Comparison of ENCODE assay signal across 8 mouse cellular contexts in genomic region chr5:96911550-96912253, GRCm38 (mm10).
DNase-seq lines count a peak whose midpoint lies in the region; ATAC-seq and TF ChIP-seq lines count a peak whose summit lies in the region.

No protein-coding gene starts in this region.

- no peak overlapping the region for H3K9ac ChIP-seq in forebrain, embryonic 11.5 days (ENCODE audit: low read length)
- no peak overlapping the region for H3K9ac ChIP-seq in forebrain, embryonic 16.5 days (replicated peaks; ENCODE audit: low read depth, low read length)
- no peak overlapping the region for H3K9ac ChIP-seq in forebrain, embryonic 15.5 days (replicated peaks)
- H3K9ac ChIP-seq in hindbrain, postnatal 0 days (replicated peaks; ENCODE audit: low read length), result no peak overlapping the region
- no peak overlapping the region for H3K9ac ChIP-seq in limb, embryonic 15.5 days
- no peak overlapping the region for H3K9ac ChIP-seq in midbrain, postnatal 0 days (replicated peaks; ENCODE audit: low read length, poor library complexity, severe bottlenecking)

- H3K4me1 ChIP-seq in forebrain, embryonic 11.5 days (replicated peaks; ENCODE audit: control insufficient read depth, insufficient read depth, low read length), result no peaks in the 10 kb centered on the region
- 0 out of 2 replicates have a peak, but pooled peaks cover 2% of the 10 kb centered on the region for H3K4me1 ChIP-seq in forebrain, embryonic 16.5 days (replicated peaks; ENCODE audit: control insufficient read depth, insufficient read depth, low read length)
- H3K4me1 ChIP-seq in forebrain, embryonic 15.5 days, result no peaks in the 10 kb centered on the region
- no peaks in the 10 kb centered on the region for H3K4me1 ChIP-seq in hindbrain, postnatal 0 days (ENCODE audit: insufficient read depth, low read length)
- H3K4me1 ChIP-seq in limb, embryonic 15.5 days, result 0 out of 2 replicates have a peak, but pooled peaks cover 2% of the 10 kb centered on the region
- no peaks in the 10 kb centered on the region for H3K4me1 ChIP-seq in midbrain, postnatal 0 days (ENCODE audit: insufficient read depth, low read length)
- peaks cover 24% of the 10 kb centered on the region for H3K4me1 ChIP-seq in thymus, adult 2 months (replicated peaks; ENCODE audit: control insufficient read depth, insufficient read depth, low read length)

- no peak overlapping the region for H3K27ac ChIP-seq in forebrain, embryonic 11.5 days (ENCODE audit: low read depth, low read length)
- no peak overlapping the region for H3K27ac ChIP-seq in forebrain, embryonic 16.5 days (ENCODE audit: low read length)
- no peak overlapping the region for H3K27ac ChIP-seq in forebrain, embryonic 15.5 days (replicated peaks)
- H3K27ac ChIP-seq in hindbrain, postnatal 0 days, result peak overlapping the region; percentile 9
- H3K27ac ChIP-seq in limb, embryonic 15.5 days, result peak overlapping the region; percentile 3; the same call in 1 of the 2 replicates
- no peak overlapping the region for H3K27ac ChIP-seq in midbrain, postnatal 0 days (ENCODE audit: low read depth, low read length)
- H3K27ac ChIP-seq in thymus, adult 2 months (ENCODE audit: control insufficient read depth, insufficient read depth, low read length), result peak overlapping the region; percentile 11; the same call in 1 of the 2 replicates

- no peak for TF ChIP-seq POLR2A in thymus, adult 2 months (IDR thresholded peaks at IDR 0.05; ENCODE audit: control insufficient read depth, extremely low read depth, insufficient read depth, low read length, poor library complexity)

- 71% methylated on average over 13 of the region's 13 CpGs for WGBS in forebrain, embryonic 11.5 days
- 51% methylated on average over 13 of the region's 13 CpGs for WGBS in forebrain, embryonic 16.5 days
- WGBS in forebrain, embryonic 15.5 days, result 52% methylated on average over 13 of the region's 13 CpGs
- 48% methylated on average over 13 of the region's 13 CpGs for WGBS in hindbrain, postnatal 0 days
- WGBS in limb, embryonic 15.5 days, result 56% methylated on average over 13 of the region's 13 CpGs
- 64% methylated on average over 13 of the region's 13 CpGs for WGBS in midbrain, postnatal 0 days
- WGBS in thymus, adult 2 months, result 3% methylated on average over 13 of the region's 13 CpGs

- H3K4me3 ChIP-seq in forebrain, embryonic 11.5 days (ENCODE audit: low read depth, low read length), result no peak overlapping the region
- no peak overlapping the region for H3K4me3 ChIP-seq in forebrain, embryonic 16.5 days (replicated peaks; ENCODE audit: low read length)
- H3K4me3 ChIP-seq in forebrain, embryonic 15.5 days, result no peak overlapping the region
- no peak overlapping the region for H3K4me3 ChIP-seq in hindbrain, postnatal 0 days (ENCODE audit: low read length)
- no peak overlapping the region for H3K4me3 ChIP-seq in limb, embryonic 15.5 days
- no peak overlapping the region for H3K4me3 ChIP-seq in midbrain, postnatal 0 days (ENCODE audit: low read depth, low read length)
- H3K4me3 ChIP-seq in thymus, adult 2 months (ENCODE audit: control insufficient read depth, insufficient read depth, low read length), result peak overlapping the region; percentile 58

- no peaks in the 10 kb centered on the region for H3K36me3 ChIP-seq in forebrain, embryonic 11.5 days (ENCODE audit: control insufficient read depth, insufficient read depth, low read length)
- H3K36me3 ChIP-seq in forebrain, embryonic 16.5 days (ENCODE audit: control insufficient read depth, insufficient read depth), result no peaks in the 10 kb centered on the region
- H3K36me3 ChIP-seq in forebrain, embryonic 15.5 days, result no peaks in the 10 kb centered on the region
- H3K36me3 ChIP-seq in hindbrain, postnatal 0 days (ENCODE audit: insufficient read depth, low read length), result no peaks in the 10 kb centered on the region
- H3K36me3 ChIP-seq in limb, embryonic 15.5 days, result no peaks in the 10 kb centered on the region
- no peaks in the 10 kb centered on the region for H3K36me3 ChIP-seq in midbrain, postnatal 0 days (ENCODE audit: insufficient read depth, low read length)
- no peaks in the 10 kb centered on the region for H3K36me3 ChIP-seq in thymus, adult 2 months (ENCODE audit: control insufficient read depth, insufficient read depth, low read length)

- H3K9me3 ChIP-seq in forebrain, embryonic 11.5 days (ENCODE audit: control insufficient read depth, low read length), result no peaks in the 10 kb centered on the region
- no peaks in the 10 kb centered on the region for H3K9me3 ChIP-seq in forebrain, embryonic 16.5 days (ENCODE audit: control insufficient read depth, low read length)
- H3K9me3 ChIP-seq in forebrain, embryonic 15.5 days, result no peaks in the 10 kb centered on the region
- H3K9me3 ChIP-seq in hindbrain, postnatal 0 days (ENCODE audit: low read length), result no peaks in the 10 kb centered on the region
- H3K9me3 ChIP-seq in limb, embryonic 15.5 days, result no peaks in the 10 kb centered on the region
- no peaks in the 10 kb centered on the region for H3K9me3 ChIP-seq in midbrain, postnatal 0 days (ENCODE audit: low read length)

- DNase-seq in forebrain, embryonic 11.5 days (ENCODE audit: low spot score), result no peak
- DNase-seq in Muller cell, postnatal 12 days (ENCODE audit: inconsistent ontology term), result peak; percentile 24
- peak; percentile 23 for DNase-seq in hindbrain, postnatal 0 days (ENCODE audit: low spot score)
- peak; percentile 32 for DNase-seq in midbrain, postnatal 0 days (ENCODE audit: low spot score)
- DNase-seq in thymus, adult 2 months, result peak; percentile 45

- H3K4me2 ChIP-seq in forebrain, embryonic 11.5 days (ENCODE audit: low read depth, low read length, severe bottlenecking), result no peak overlapping the region
- H3K4me2 ChIP-seq in forebrain, embryonic 16.5 days (ENCODE audit: low read length), result no peak overlapping the region
- no peak overlapping the region; the same call in 1 of the 2 replicates for H3K4me2 ChIP-seq in forebrain, embryonic 15.5 days (replicated peaks)
- peak overlapping the region; percentile 22 for H3K4me2 ChIP-seq in hindbrain, postnatal 0 days (ENCODE audit: low read depth, low read length)
- H3K4me2 ChIP-seq in limb, embryonic 15.5 days, result no peak overlapping the region
- no peak overlapping the region for H3K4me2 ChIP-seq in midbrain, postnatal 0 days (ENCODE audit: low read depth, low read length, poor library complexity, severe bottlenecking)

- TF ChIP-seq CTCF in hindbrain, postnatal 0 days (IDR thresholded peaks at IDR 0.05; ENCODE audit: low read depth), result no peak
- TF ChIP-seq CTCF in midbrain, postnatal 0 days (IDR thresholded peaks at IDR 0.05), result no peak
- TF ChIP-seq CTCF in thymus, adult 2 months (IDR thresholded peaks at IDR 0.05; ENCODE audit: borderline replicate concordance, control insufficient read depth, extremely low read depth, insufficient read depth, low read length, poor library complexity), result no peak

- no peaks in the 10 kb centered on the region for H3K27me3 ChIP-seq in forebrain, embryonic 11.5 days (ENCODE audit: control insufficient read depth, insufficient read depth, low read length)
- no peaks in the 10 kb centered on the region for H3K27me3 ChIP-seq in forebrain, embryonic 16.5 days (replicated peaks; ENCODE audit: control insufficient read depth, insufficient read depth, low read length)
- H3K27me3 ChIP-seq in forebrain, embryonic 15.5 days, result no peaks in the 10 kb centered on the region
- no peaks in the 10 kb centered on the region for H3K27me3 ChIP-seq in hindbrain, postnatal 0 days (ENCODE audit: insufficient read depth, low read length)
- no peaks in the 10 kb centered on the region for H3K27me3 ChIP-seq in limb, embryonic 15.5 days
- H3K27me3 ChIP-seq in midbrain, postnatal 0 days (ENCODE audit: insufficient read depth, low read length), result no peaks in the 10 kb centered on the region
- no peaks in the 10 kb centered on the region for H3K27me3 ChIP-seq in thymus, adult 2 months (ENCODE audit: control insufficient read depth, insufficient read depth, low read length)

- 0 out of 2 replicates have a peak, but pooled peaks have one; percentile 42 for ATAC-seq in forebrain, embryonic 11.5 days (replicated peaks; ENCODE audit: low FRiP score)
- ATAC-seq in forebrain, embryonic 16.5 days, result no peak
- ATAC-seq in forebrain, embryonic 15.5 days (replicated peaks), result 0 out of 2 replicates have a peak, but pooled peaks have one; percentile 32
- ATAC-seq in hindbrain, postnatal 0 days, result peak; percentile 55; the same call in 1 of the 2 replicates
- no peak for ATAC-seq in limb, embryonic 15.5 days (ENCODE audit: insufficient number of reproducible peaks, low FRiP score, low TSS enrichment, low read depth)
- ATAC-seq in midbrain, postnatal 0 days (ENCODE audit: low FRiP score), result no peak

Comparison
In these comparisons a context has a peak if more than half of its experiments do, and no peak if none do; other contexts are left out.
1. ATAC-seq: peak in forebrain, embryonic 11.5 days (single experiment), forebrain, embryonic 15.5 days (single experiment) and hindbrain, postnatal 0 days (single experiment); none in forebrain, embryonic 16.5 days (single experiment), limb, embryonic 15.5 days (single experiment) and midbrain, postnatal 0 days (single experiment).
2. H3K27ac ChIP-seq: peak in hindbrain, postnatal 0 days (single experiment), limb, embryonic 15.5 days (single experiment) and thymus, adult 2 months (single experiment); none in forebrain, embryonic 11.5 days (single experiment), forebrain, embryonic 16.5 days (single experiment), forebrain, embryonic 15.5 days (single experiment) and midbrain, postnatal 0 days (single experiment).